Mouse (Mus musculus) large intestine, adult 2 months (tissue): ENCODE results near the gene Pdk4. TPM values are rescaled to one million over a fixed set of nuclear protein-coding genes. Genes with fewer than 3 reads are reported as not detected.

Experiments used
- DNase-seq: peaks from one replicate; pipeline ENCODE4 v3.0.0-alpha.2; 2012; ENCODE audit warnings: low read depth, low spot score
- WGBS: fragments of 180-500 bp; shearing (Covaris S2); methylation state at CpG from one replicate; pipeline ENCODE4 v1.1.7; 2018; 5-methylcytosine and 5-hydroxymethylcytosine counted together
- polyA plus RNA-seq: library from polyadenylated mRNA; depleted of rRNA; stranded (reverse); fragments of >200 nt; gene quantifications from 2 replicates; pipeline ENCODE4 v1.2.3, GENCODE M21; 2012; rRNA removed

The Pdk4 gene
- polyA plus RNA-seq, 1 experiment = 0.97 TPM

- WGBS = 75% methylated on average over 4 of the region's 4 CpGs
- no peak for DNase-seq
Measured at GRCm38 (mm10) chr6:5448396-5448795, 47.7 kb downstream of the Pdk4 start.

GRCm38 (mm10) chr6:5447546-5447945 lies 48.6 kb downstream of the Pdk4 start:
- no peak for DNase-seq
- WGBS = 69% methylated on average over 6 of the region's 6 CpGs

DNA sequence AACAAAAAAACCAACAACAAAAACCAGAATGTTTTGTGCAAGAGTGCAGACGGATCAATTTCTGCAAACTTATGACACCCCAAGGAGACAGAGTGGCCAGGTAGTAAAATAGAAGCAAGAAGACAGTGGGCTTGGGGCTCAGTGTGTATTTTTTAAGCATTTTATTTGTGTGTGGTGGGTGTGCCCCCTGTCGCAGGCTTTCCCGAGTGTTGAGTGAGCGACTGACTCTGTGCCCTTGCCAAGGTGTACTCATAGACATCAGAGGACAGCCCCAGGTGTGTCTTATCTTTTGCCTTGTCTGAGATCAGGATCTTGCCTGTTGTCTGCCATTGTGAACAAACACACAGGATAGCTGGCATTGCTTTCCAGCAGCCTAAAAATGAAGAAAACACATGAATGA lies 49.1 kb downstream of the Pdk4 start:
- WGBS = 87% methylated on average over 4 of the region's 4 CpGs
- DNase-seq = no peak

GRCm38 (mm10) chr6:5444331-5444898 lies 51.7 kb downstream of the Pdk4 start:
- 88% methylated on average over 5 of the region's 5 CpGs for WGBS
- no peak for DNase-seq

GRCm38 (mm10) chr6:5443104-5443863 lies 52.8 kb downstream of the Pdk4 start:
- DNase-seq = no peak
- 25% methylated on average over 13 of the region's 13 CpGs for WGBS

DNA sequence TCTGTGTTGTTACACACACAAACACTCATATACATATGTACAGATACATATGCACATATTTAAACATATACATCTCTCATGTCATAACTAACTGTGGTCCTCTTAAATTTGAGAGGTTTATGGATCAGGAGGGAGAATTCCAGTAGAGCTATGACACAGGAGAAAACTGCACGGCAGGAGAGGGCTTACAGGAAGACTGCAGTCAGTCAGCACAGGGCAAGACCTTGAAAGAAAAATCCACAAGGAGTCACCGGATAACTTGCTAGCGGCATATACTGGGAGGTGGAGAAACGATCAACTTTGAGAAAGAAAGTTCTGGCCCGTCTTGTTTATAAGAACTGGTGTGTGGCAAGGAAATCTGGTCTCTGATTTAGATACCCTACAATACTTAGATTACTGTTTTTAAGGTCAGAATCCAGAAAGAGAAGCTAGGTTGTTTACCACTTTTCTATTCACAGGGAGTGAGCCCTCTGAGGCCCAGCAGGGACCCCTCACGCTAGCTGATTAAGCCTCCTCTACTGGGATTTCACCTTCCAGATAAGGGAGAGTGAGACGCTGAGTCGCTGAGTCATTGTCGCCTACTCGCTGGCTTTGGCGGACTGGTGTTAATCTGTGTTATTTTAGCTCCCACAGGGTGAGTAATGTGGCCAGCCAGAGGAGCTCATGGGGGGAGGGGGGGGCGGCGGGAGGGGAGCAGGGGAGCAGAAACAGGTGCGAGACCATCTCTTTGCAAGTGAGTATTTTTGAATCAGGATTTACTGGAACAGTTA lies 53.6 kb downstream of the Pdk4 start:
- 15% methylated on average over 14 of the region's 14 CpGs for WGBS
- DNase-seq = no peak

DNA sequence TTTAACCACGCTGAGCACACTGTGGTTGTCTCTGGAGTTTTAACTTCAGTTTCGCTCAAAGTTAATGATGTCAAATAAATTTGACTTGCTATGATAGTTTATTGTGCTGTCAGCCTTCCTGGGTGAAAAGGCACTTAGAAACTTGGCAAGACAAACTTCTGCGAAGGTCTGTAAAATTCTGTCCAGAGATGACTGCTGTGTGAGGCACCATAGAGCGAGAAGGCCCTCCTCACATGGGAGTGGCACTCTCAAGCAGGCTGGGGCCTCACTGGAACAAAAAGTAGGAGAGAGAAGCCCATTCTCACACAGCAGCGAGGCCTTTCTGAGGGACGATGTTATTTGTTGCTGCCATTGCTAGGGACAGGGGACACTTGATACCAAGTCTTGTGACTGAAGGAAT lies 54.9 kb downstream of the Pdk4 start:
- WGBS = 78% methylated on average over 6 of the region's 6 CpGs
- no peak for DNase-seq

GRCm38 (mm10) chr6:5437757-5438156 lies 58.4 kb downstream of the Pdk4 start:
- WGBS = 33% methylated on average over 4 of the region's 4 CpGs
- no peak for DNase-seq

DNA sequence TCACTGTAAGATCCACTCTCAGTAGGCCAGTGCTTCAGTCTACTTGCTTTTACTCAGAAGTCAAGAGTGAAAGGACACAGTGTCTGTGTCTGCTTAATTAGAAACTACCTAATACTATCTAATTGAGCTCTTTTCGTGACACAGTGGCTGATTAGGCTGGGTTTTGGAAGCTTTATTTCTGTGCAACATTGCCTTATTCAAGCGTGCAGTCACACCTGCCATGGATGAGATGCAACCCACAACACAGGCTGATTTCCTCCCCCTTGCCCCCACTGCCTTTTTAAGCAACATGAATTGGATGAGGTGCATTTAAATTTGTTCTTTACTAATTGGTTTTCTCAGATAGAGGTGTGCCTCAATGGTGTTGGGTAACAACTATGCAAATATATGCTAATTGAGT lies 62.2 kb downstream of the Pdk4 start:
- 92% methylated on average over 2 of the region's 2 CpGs for WGBS
- DNase-seq = no peak

Other genes with a start within 250 kb of the Pdk4 start
- gene Pon3, start 240.0 kb downstream of the Pdk4 start, polyA plus RNA-seq = 15.0 and 18.7 TPM in 2 replicates
- 28.7 and 37.6 TPM in 2 replicates for gene Pon2, start 197.9 kb downstream of the Pdk4 start, polyA plus RNA-seq
- gene Asb4, start 112.9 kb downstream of the Pdk4 start, polyA plus RNA-seq = 0.10 and 0.15 TPM in 2 replicates
- 1.0 and 1.5 TPM in 2 replicates for gene Dync1i1, start 229.3 kb upstream of the Pdk4 start, polyA plus RNA-seq